Mouse (Mus musculus): Measurements from ENCODE around the gene Akap13.
"Not testable (repeated sequence)": the region's sequence is repeated elsewhere in the genome, so short reads cannot be mapped to it uniquely, and the experiment has no call there.

Akap13 gene

GRCm38 (mm10) chr7:75745969-75746368, 290.6 kb downstream of the Akap13 start:
- POLR2A ChIA-PET: interaction anchor here in 2 of 4 experiments (0.7 to 1.7 kb wide), 6 partner anchors 10 to 126 kb away, joined by 3 to 10 read pairs (median 4); no protein-coding TSS in a partner anchor

GRCm38 (mm10) chr7:75750581-75750980, 295.2 kb downstream of the Akap13 start:
- ChIA-PET CTCF (interaction anchor here in 1 of 4 experiments (1.5 kb wide), 1 partner anchor 11 kb away, joined by 3 read pairs; no protein-coding TSS in a partner anchor), POLR2A (interaction anchor here in 1 of 4 experiments (0.9 to 1.1 kb wide), 2 partner anchors 21 to 163 kb away, joined by 3 read pairs; no protein-coding TSS in a partner anchor)

More at GRCm38 (mm10) chr7:75745969-75746368, 290.6 kb downstream of the Akap13 start:
- CTCF ChIA-PET: interaction anchor here in 2 of 4 experiments (0.6 to 2.1 kb wide), 11 partner anchors 10 to 164 kb away, joined by 3 to 12 read pairs (median 3); no protein-coding TSS in a partner anchor

GRCm38 (mm10) chr7:75751161-75751803, 295.9 kb downstream of the Akap13 start:
- POLR2A ChIA-PET: interaction anchor here in 2 of 4 experiments (0.9 to 1.6 kb wide), 3 partner anchors 8 to 113 kb away, joined by 3 to 5 read pairs (median 4); no protein-coding TSS in a partner anchor
- CTCF ChIA-PET: interaction anchor here in 2 of 4 experiments (1.0 to 2.2 kb wide), 2 partner anchors 77 to 129 kb away, joined by 4 to 9 read pairs; no protein-coding TSS in a partner anchor

- CTCF ChIA-PET: interaction anchor here (0.6 to 2.5 kb wide), 8 partner anchors 13 to 161 kb away, joined by 3 to 9 read pairs (median 4); no protein-coding TSS in a partner anchor
- POLR2A ChIA-PET: interaction anchor here (0.6 to 1.6 kb wide), 11 partner anchors 10 to 736 kb away, joined by 3 to 5 read pairs (median 4); no protein-coding TSS in a partner anchor
Observed at GRCm38 (mm10) chr7:75752442-75753191, 297.3 kb downstream of the Akap13 start.

GRCm38 (mm10) chr7:75753192-75753783, 298.0 kb downstream of the Akap13 start:
- CTCF ChIA-PET: interaction anchor here in 2 of 4 experiments (0.5 to 2.5 kb wide), 6 partner anchors 14 to 127 kb away, joined by 3 to 9 read pairs (median 4); no protein-coding TSS in a partner anchor

GRCm38 (mm10) chr7:75754587-75755499, 299.5 kb downstream of the Akap13 start:
- POLR2A ChIA-PET: interaction anchor here (0.6 to 2.8 kb wide), 15 partner anchors 9 to 97 kb away, joined by 3 to 12 read pairs (median 4); partner anchors contain the start of gene Klhl25 (in 1 of the 4)

More at GRCm38 (mm10) chr7:75753192-75753783, 298.0 kb downstream of the Akap13 start:
- POLR2A ChIA-PET: interaction anchor here (0.6 to 1.5 kb wide), 9 partner anchors 8 to 736 kb away, joined by 3 to 4 read pairs (median 3); no protein-coding TSS in a partner anchor

GRCm38 (mm10) chr7:75755861-75756449, 300.6 kb downstream of the Akap13 start:
- ChIA-PET CTCF (interaction anchor here (0.6 to 1.5 kb wide), 12 partner anchors 8 to 125 kb away, joined by 3 to 6 read pairs (median 4); no protein-coding TSS in a partner anchor), POLR2A (interaction anchor here in 2 of 4 experiments (0.9 to 2.8 kb wide), 21 partner anchors 8 to 96 kb away, joined by 3 to 12 read pairs (median 4); partner anchors contain the start of gene Klhl25 (in 1 of the 2))

More at GRCm38 (mm10) chr7:75754587-75755499, 299.5 kb downstream of the Akap13 start:
- CTCF ChIA-PET: interaction anchor here in 1 of 4 experiments (0.5 to 1.5 kb wide), 6 partner anchors 7 to 126 kb away, joined by 3 to 6 read pairs (median 5); no protein-coding TSS in a partner anchor

- ChIA-PET CTCF (interaction anchor here in 3 of 4 experiments (0.6 to 1.2 kb wide), 4 partner anchors 70 to 268 kb away, joined by 3 to 5 read pairs (median 4); no protein-coding TSS in a partner anchor), POLR2A (interaction anchor here in 3 of 4 experiments (0.7 to 2.8 kb wide), 10 partner anchors 10 to 1095 kb away, joined by 3 to 20 read pairs (median 4); no protein-coding TSS in a partner anchor)
Observed at GRCm38 (mm10) chr7:75759992-75760514, 304.7 kb downstream of the Akap13 start.

GRCm38 (mm10) chr7:75760661-75761319, 305.5 kb downstream of the Akap13 start:
- ChIA-PET CTCF (interaction anchor here in 1 of 4 experiments (1.2 kb wide), 1 partner anchor 120 kb away, joined by 5 read pairs; no protein-coding TSS in a partner anchor), POLR2A (interaction anchor here in 3 of 4 experiments (0.7 to 2.8 kb wide), 8 partner anchors 9 to 1095 kb away, joined by 3 to 20 read pairs (median 4); no protein-coding TSS in a partner anchor)

GRCm38 (mm10) chr7:75762225-75762624, 306.9 kb downstream of the Akap13 start:
- CTCF ChIA-PET: not testable (repeated sequence)
- POLR2A ChIA-PET: interaction anchor here in 1 of 4 experiments (1.4 kb wide), 1 partner anchor 93 kb away, joined by 4 read pairs; no protein-coding TSS in a partner anchor

GRCm38 (mm10) chr7:75767080-75767769, 311.9 kb downstream of the Akap13 start:
- CTCF ChIA-PET: interaction anchor here in 1 of 4 experiments (0.6 kb wide), 1 partner anchor 22 kb away, joined by 3 read pairs; no protein-coding TSS in a partner anchor
- POLR2A ChIA-PET: interaction anchor here in 2 of 4 experiments (1.0 to 3.2 kb wide), 7 partner anchors 11 to 84 kb away, joined by 3 to 17 read pairs (median 4); no protein-coding TSS in a partner anchor

GRCm38 (mm10) chr7:75768169-75768568, 312.8 kb downstream of the Akap13 start:
- ChIA-PET POLR2A (interaction anchor here in 3 of 4 experiments (0.6 to 3.5 kb wide), 9 partner anchors 8 to 83 kb away, joined by 3 to 20 read pairs (median 4); no protein-coding TSS in a partner anchor), CTCF (no interaction called here)

GRCm38 (mm10) chr7:75769909-75770308, 314.6 kb downstream of the Akap13 start:
- POLR2A ChIA-PET: interaction anchor here in 3 of 4 experiments (0.6 to 5.3 kb wide), 17 partner anchors 8 to 94 kb away, joined by 3 to 23 read pairs (median 4); no protein-coding TSS in a partner anchor

More at GRCm38 (mm10) chr7:75769909-75770308, 314.6 kb downstream of the Akap13 start:
- CTCF ChIA-PET: interaction anchor here in 2 of 4 experiments (0.9 to 1.5 kb wide), 3 partner anchors 24 to 60 kb away, joined by 3 read pairs; no protein-coding TSS in a partner anchor
